Mouse (Mus musculus) ES-E14 (cell line): ENCODE data around the gene Dock7.

Experiments
- HCFC1 ChIP-seq: IDR thresholded peaks from 2 replicates; pipeline ENCODE4 v1.6.1; 2012; ENCODE audit warnings: low read length, inconsistent platforms, borderline replicate concordance; ENCODE audit not compliant: insufficient read depth
- MAFK ChIP-seq: IDR thresholded peaks from 2 replicates; pipeline ENCODE4 v1.6.1; 2014; ENCODE audit warnings: mild to moderate bottlenecking, low read depth, low read length, inconsistent platforms; ENCODE audit not compliant: insufficient read depth
- ZNF384 ChIP-seq: IDR thresholded peaks from 2 replicates; pipeline ENCODE4 v1.6.1; 2012; ENCODE audit warnings: low read depth, low read length, inconsistent platforms

- TF ChIP-seq ZNF384: no peak
- no peak for TF ChIP-seq HCFC1
- TF ChIP-seq MAFK: no peak
These were observed 39.7 kb upstream of the Dock7 start for GRCm38 (mm10) chr4:99160414-99160813.
